Comparison of ENCODE assay signal across 8 mouse cellular contexts in the genomic region with DNA sequence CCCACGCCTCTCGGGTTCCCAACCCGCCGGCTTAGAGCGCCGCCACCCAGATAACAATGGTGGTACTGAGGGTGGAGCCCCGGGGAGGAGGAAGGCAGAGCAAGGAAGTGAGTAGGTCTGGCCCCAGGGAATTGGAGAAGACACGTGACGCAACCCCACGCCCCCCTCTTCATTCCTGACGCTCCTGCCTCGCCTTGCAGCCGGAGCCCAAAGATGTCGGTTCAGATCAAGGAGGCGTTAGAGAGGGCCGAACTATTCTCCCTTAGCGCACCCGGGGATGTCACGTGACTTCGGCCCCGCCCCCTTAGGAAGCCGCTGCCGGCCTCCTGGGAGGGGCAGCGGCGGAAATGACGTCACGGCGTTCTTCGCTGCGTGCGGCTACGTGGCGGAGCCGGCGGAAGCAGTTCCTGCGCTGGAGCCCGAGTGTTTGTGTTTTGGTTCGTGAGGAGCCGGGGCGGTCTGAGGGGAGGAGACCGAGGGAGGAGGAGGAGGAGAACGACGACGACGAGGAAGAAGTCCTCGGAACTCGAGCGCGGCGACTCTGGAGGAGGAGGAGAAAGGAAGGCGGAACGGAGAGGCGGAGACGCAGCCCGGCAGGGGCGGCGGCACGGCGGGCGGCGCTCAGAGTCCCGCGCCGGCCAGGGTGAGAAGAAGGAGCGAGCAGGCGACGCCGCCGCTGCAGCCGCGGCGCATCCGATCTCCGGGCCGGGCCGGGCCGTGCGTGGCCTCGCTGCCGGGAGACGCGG. TPM values are rescaled to one million over a fixed set of nuclear protein-coding genes. Genes with fewer than 3 reads are reported as not detected.
DNase-seq lines count a peak whose midpoint lies in the region; ATAC-seq and TF ChIP-seq lines count a peak whose summit lies in the region.

Gene Rab5a, plus strand, starts transcription at position 377 of the 746 bp plus-strand sequence.

- no peak; the same call in 1 of the 2 replicates for TF ChIP-seq RAD21 in CH12.LX (IDR thresholded peaks at IDR 0.05; ENCODE audit: low read depth, low read length)

- no peak for TF ChIP-seq EP300 in CH12.LX (IDR thresholded peaks at IDR 0.05; ENCODE audit: low read length)

- H3K9me3 ChIP-seq in CH12.LX (replicated peaks; ENCODE audit: low read length): no peaks in the 10 kb centered on the region
- H3K9me3 ChIP-seq in forebrain, embryonic 11.5 days (ENCODE audit: control insufficient read depth, low read length): no peaks in the 10 kb centered on the region
- no peaks in the 10 kb centered on the region for H3K9me3 ChIP-seq in heart, embryonic 16.5 days (replicated peaks; ENCODE audit: control insufficient read depth, low read length)
- H3K9me3 ChIP-seq in liver, embryonic 15.5 days (replicated peaks): no peaks in the 10 kb centered on the region
- no peaks in the 10 kb centered on the region for H3K9me3 ChIP-seq in neural tube, embryonic 12.5 days

- H3K4me3 ChIP-seq in CH12.LX (replicated peaks in 1 of 3; ENCODE audit: low read depth in 2 of 3, low read length in 2 of 3, poor library complexity in 1 of 3): peak within 1 kb of the TSS; percentile 84 to 91 (median 89)
- H3K4me3 ChIP-seq in forebrain, embryonic 11.5 days (ENCODE audit: low read depth, low read length): peak within 1 kb of the TSS; percentile 91
- peak within 1 kb of the TSS; percentile 100 for H3K4me3 ChIP-seq in heart, embryonic 16.5 days (ENCODE audit: low read length)
- peak within 1 kb of the TSS; percentile 98 for H3K4me3 ChIP-seq in liver, embryonic 15.5 days (replicated peaks)
- H3K4me3 ChIP-seq in neural tube, embryonic 12.5 days: peak within 1 kb of the TSS; percentile 96

- peak within 1 kb of the TSS; percentile 88 for H3K27ac ChIP-seq in CH12.LX (ENCODE audit: insufficient read depth, low read depth)
- H3K27ac ChIP-seq in forebrain, embryonic 11.5 days (ENCODE audit: low read depth, low read length): peak within 1 kb of the TSS; percentile 93
- H3K27ac ChIP-seq in heart, embryonic 16.5 days (ENCODE audit: low read length): peak within 1 kb of the TSS; percentile 99
- peak within 1 kb of the TSS; percentile 100 for H3K27ac ChIP-seq in liver, embryonic 15.5 days (replicated peaks)
- peak within 1 kb of the TSS; percentile 93 for H3K27ac ChIP-seq in neural tube, embryonic 12.5 days

- peaks cover 34% of the 10 kb centered on the region for H3K79me2 ChIP-seq in CH12.LX (replicated peaks; ENCODE audit: control insufficient read depth, extremely low read depth, insufficient read depth, poor library complexity, severe bottlenecking)

- under 1% methylated on average over 77 of the region's 82 CpGs for WGBS in forebrain, embryonic 11.5 days
- WGBS in heart, embryonic 16.5 days: under 1% methylated on average over 76 of the region's 82 CpGs
- under 1% methylated on average over 66 of the region's 82 CpGs for WGBS in liver, embryonic 15.5 days (ENCODE audit: insufficient replicate concordance)
- under 1% methylated on average over 81 of the region's 82 CpGs for WGBS in neural tube, embryonic 12.5 days

- dilution Hi-C loops in CH12.LX (cut with MboI; ENCODE audit: extremely low pct_ligation_motif_present, extremely low pct_unique_long_range_greater_than_20kb, low sequenced_read_pairs): no loop called here

- H3K36me3 ChIP-seq in CH12.LX (replicated peaks in 1 of 2; ENCODE audit: control insufficient read depth in 1 of 2, insufficient read depth in 1 of 2, low read length in 1 of 2): peaks cover 3 to 6% of the 10 kb centered on the region in 2 experiments
- no peaks in the 10 kb centered on the region for H3K36me3 ChIP-seq in forebrain, embryonic 11.5 days (ENCODE audit: control insufficient read depth, insufficient read depth, low read length)
- no peaks in the 10 kb centered on the region for H3K36me3 ChIP-seq in heart, embryonic 16.5 days (ENCODE audit: control insufficient read depth, insufficient read depth)
- H3K36me3 ChIP-seq in liver, embryonic 15.5 days (replicated peaks): peaks cover 2% of the 10 kb centered on the region; the same call in 1 of the 2 replicates
- H3K36me3 ChIP-seq in neural tube, embryonic 12.5 days: no peaks in the 10 kb centered on the region

- in situ Hi-C loops in CH12.LX (cut with MboI; ENCODE audit: low pct_ligation_motif_present, low pct_unique_long_range_greater_than_20kb, low sequenced_read_pairs): no loop called here

- TF ChIP-seq CTCF in CH12.LX (conservative IDR thresholded peaks at IDR 0.05 in 1 of 2, IDR thresholded peaks at IDR 0.05 in 1 of 2; ENCODE audit: low read depth in 2 of 2, low read length in 2 of 2): peak in 1 of 2 experiments; percentile 47; a peak in 2 of 4 replicates

- H3K9ac ChIP-seq in CH12.LX (ENCODE audit: insufficient read depth, low read depth): peak within 1 kb of the TSS; percentile 97
- peak within 1 kb of the TSS; percentile 87 for H3K9ac ChIP-seq in forebrain, embryonic 11.5 days (ENCODE audit: low read length)
- peak within 1 kb of the TSS; percentile 100 for H3K9ac ChIP-seq in heart, embryonic 16.5 days (ENCODE audit: low read length)
- peak within 1 kb of the TSS; percentile 98 for H3K9ac ChIP-seq in liver, embryonic 15.5 days
- H3K9ac ChIP-seq in neural tube, embryonic 12.5 days: peak within 1 kb of the TSS; percentile 97

- H3K4me1 ChIP-seq in CH12.LX (ENCODE audit: control insufficient read depth in 1 of 2, insufficient read depth in 2 of 2): peaks cover 2 to 27% of the 10 kb centered on the region in 2 experiments; a peak in 2 of 4 replicates
- peaks cover 2% of the 10 kb centered on the region; the same call in 1 of the 2 replicates for H3K4me1 ChIP-seq in forebrain, embryonic 11.5 days (replicated peaks; ENCODE audit: control insufficient read depth, insufficient read depth, low read length)
- H3K4me1 ChIP-seq in heart, embryonic 16.5 days (ENCODE audit: control insufficient read depth, insufficient read depth, low read length): peaks cover 16% of the 10 kb centered on the region
- H3K4me1 ChIP-seq in liver, embryonic 15.5 days (replicated peaks): peaks cover 30% of the 10 kb centered on the region
- H3K4me1 ChIP-seq in neural tube, embryonic 12.5 days: peaks cover 17% of the 10 kb centered on the region

- no peaks in the 10 kb centered on the region for H3K27me3 ChIP-seq in CH12.LX (replicated peaks)
- H3K27me3 ChIP-seq in forebrain, embryonic 11.5 days (ENCODE audit: control insufficient read depth, insufficient read depth, low read length): no peaks in the 10 kb centered on the region
- no peaks in the 10 kb centered on the region for H3K27me3 ChIP-seq in heart, embryonic 16.5 days (ENCODE audit: control insufficient read depth, insufficient read depth, low read length)
- H3K27me3 ChIP-seq in liver, embryonic 15.5 days: no peaks in the 10 kb centered on the region
- H3K27me3 ChIP-seq in neural tube, embryonic 12.5 days (replicated peaks): no peaks in the 10 kb centered on the region

- H3K4me2 ChIP-seq in CH12.LX (ENCODE audit: insufficient read depth, low read depth, poor library complexity, severe bottlenecking): peak within 1 kb of the TSS; percentile 53
- peak within 1 kb of the TSS; percentile 64 for H3K4me2 ChIP-seq in forebrain, embryonic 11.5 days (ENCODE audit: low read depth, low read length, severe bottlenecking)
- peak within 1 kb of the TSS; percentile 84 for H3K4me2 ChIP-seq in heart, embryonic 16.5 days (ENCODE audit: low read depth, low read length)
- H3K4me2 ChIP-seq in liver, embryonic 15.5 days: peak within 1 kb of the TSS; percentile 94
- H3K4me2 ChIP-seq in neural tube, embryonic 12.5 days (replicated peaks): peak within 1 kb of the TSS; percentile 86

- ATAC-seq in forebrain, embryonic 11.5 days (replicated peaks; ENCODE audit: low FRiP score): peak; percentile 97
- ATAC-seq in heart, embryonic 16.5 days (replicated peaks; ENCODE audit: extremely low read depth, insufficient read depth, low FRiP score): peak; percentile 96
- peak; percentile 93 for ATAC-seq in liver, embryonic 15.5 days (ENCODE audit: insufficient read depth)
- ATAC-seq in neural tube, embryonic 12.5 days (ENCODE audit: low FRiP score, low read depth): peak; percentile 98

- TF ChIP-seq POLR2A in CH12.LX (IDR thresholded peaks at IDR 0.05; ENCODE audit: low read depth, low read length): peak; percentile 78

- peak; percentile 97 for DNase-seq in CH12.LX (ENCODE audit: extremely low read depth)
- DNase-seq in c-Kit-positive CD71-positive TER-119-negative erythroid progenitor cells, embryonic 14.5 days (ENCODE audit: low read depth): peak; percentile 97
- DNase-seq in forebrain, embryonic 11.5 days (ENCODE audit: low spot score): peak; percentile 99
- peak; percentile 99 to 100 for DNase-seq in kidney, postnatal 36 days
- peak; percentile 98 for DNase-seq in telencephalon, adult 2 months (ENCODE audit: low read depth, low spot score)

TF ChIP-seq in CH12.LX, 34 proteins besides CTCF, POLR2A, EP300 and RAD21 (continues in another document):
- TF ChIP-seq IRF4 (IDR thresholded peaks at IDR 0.05; ENCODE audit: low read depth, low read length): peak; percentile 36; the same call in 1 of the 2 replicates
- TF ChIP-seq ELF1 (IDR thresholded peaks at IDR 0.05; ENCODE audit: low read depth, low read length): peak; percentile 84
- TF ChIP-seq JUND (conservative IDR thresholded peaks at IDR 0.05; ENCODE audit: low read depth, low read length): no peak
- peak; percentile 58; the same call in 1 of the 2 replicates for TF ChIP-seq KAT2A (IDR thresholded peaks at IDR 0.05; ENCODE audit: insufficient replicate concordance, low read length)
- TF ChIP-seq ETS1 (conservative IDR thresholded peaks at IDR 0.05; ENCODE audit: low read depth, low read length): peak; percentile 23
- no peak for TF ChIP-seq TBP (conservative IDR thresholded peaks at IDR 0.05; ENCODE audit: low read depth, low read length)
- peak; percentile 83 for TF ChIP-seq MAX (IDR thresholded peaks at IDR 0.05; ENCODE audit: low read length)
- peak; percentile 68 for TF ChIP-seq UBTF (IDR thresholded peaks at IDR 0.05; ENCODE audit: low read depth, low read length)
- TF ChIP-seq ZKSCAN1 (IDR thresholded peaks at IDR 0.05; ENCODE audit: borderline replicate concordance, low read depth, low read length): no peak
- TF ChIP-seq HCFC1 (IDR thresholded peaks at IDR 0.05; ENCODE audit: low read depth, low read length): peak; percentile 83
- TF ChIP-seq ZNF384 (IDR thresholded peaks at IDR 0.05; ENCODE audit: low read depth, low read length): no peak
- peak; percentile 45 for TF ChIP-seq NELFE (IDR thresholded peaks at IDR 0.05; ENCODE audit: low read depth, low read length)
- peak; percentile 77 for TF ChIP-seq MXI1 (IDR thresholded peaks at IDR 0.05; ENCODE audit: low read depth, low read length)

RNA-seq across cellular contexts. Expression of gene Rab5a, which starts in this region (rescaled TPM):
- total RNA-seq in CH12.LX (2012; rRNA removed): 28.0 and 32.1 TPM in 2 replicates
- total RNA-seq in CH12.LX (2014; rRNA removed): 89.2 and 107 TPM in 2 replicates
- polyA plus RNA-seq in CH12.LX (2012; ENCODE audit: insufficient read length, low read depth): 36.1 and 38.9 TPM in 2 replicates
- 87.6 and 92.5 TPM in 2 replicates for polyA plus RNA-seq in forebrain, embryonic 11.5 days (2014; fragmentation: Nextera tagmentation; extraction: Ambion mirVana)
- 60.7 and 70.1 TPM in 2 replicates for polyA plus RNA-seq in heart, embryonic 16.5 days (2015; fragmentation: Nextera tagmentation; extraction: Ambion mirVana)
- polyA plus RNA-seq in liver, embryonic 15.5 days (2015; fragmentation: Nextera tagmentation; extraction: Ambion mirVana): 33.1 and 33.8 TPM in 2 replicates
- polyA plus RNA-seq in neural tube, embryonic 12.5 days (2016; fragmentation: Nextera tagmentation; extraction: Ambion mirVana): 124 and 140 TPM in 2 replicates

Comparison
In these comparisons a context has a peak if more than half of its experiments do, and no peak if none do; other contexts are left out.
1. Peak in every context shown above with its lines: DNase-seq, ATAC-seq, H3K4me3 ChIP-seq and H3K27ac ChIP-seq.